Mouse (Mus musculus) lung, embryonic 14.5 days (tissue): ENCODE measurements around the gene Cxadr. TPM values are rescaled to one million over a fixed set of nuclear protein-coding genes. Genes with fewer than 3 reads are reported as not detected.

ENCODE experiments used
- ATAC-seq: fragments of 200-750 bp; cut with Nextera tagmentation; 2 replicates; pipeline ENCODE4 v1.8.0; 2017; ENCODE audit warnings: mild to moderate bottlenecking, moderate TSS enrichment, moderate library complexity; ENCODE audit not compliant: insufficient read depth
- DNase-seq: peaks from one replicate; pipeline ENCODE4 v3.0.0-alpha.2; 2015
- H3K27ac ChIP-seq: fragments of 300-500 bp; sonication (generic); 2 replicates; pipeline ENCODE4 v1.5.1; 2014; ENCODE audit warnings: low read depth, mild to moderate bottlenecking, moderate library complexity
- H3K27me3 ChIP-seq: fragments of 300-500 bp; sonication (generic); 2 replicates; pipeline ENCODE4 v1.6.1; 2014; ENCODE audit warnings: low read length, control low read depth; ENCODE audit not compliant: insufficient read depth
- H3K36me3 ChIP-seq: fragments of 300-500 bp; sonication (generic); 2 replicates; pipeline ENCODE4 v1.6.1; 2014; ENCODE audit warnings: control low read depth; ENCODE audit not compliant: insufficient read depth
- H3K4me1 ChIP-seq: fragments of 300-500 bp; sonication (generic); 2 replicates; pipeline ENCODE4 v1.6.1; 2014; ENCODE audit warnings: antibody characterized with exemption, control low read depth; ENCODE audit not compliant: insufficient read depth
- H3K4me2 ChIP-seq: fragments of 300-500 bp; sonication (generic); 2 replicates; pipeline ENCODE4 v1.6.1; 2014; ENCODE audit warnings: mild to moderate bottlenecking
- H3K4me3 ChIP-seq: fragments of 300-500 bp; sonication (generic); 2 replicates; pipeline ENCODE4 v1.5.1; 2014; ENCODE audit warnings: low read depth, low read length
- H3K9ac ChIP-seq: fragments of 300-500 bp; sonication (generic); 2 replicates; pipeline ENCODE4 v1.6.1; 2014
- H3K9me3 ChIP-seq: fragments of 300-500 bp; sonication (generic); 2 replicates; pipeline ENCODE4 v1.6.1; 2016; ENCODE audit warnings: low read depth, low read length, control low read depth
- CTCF ChIP-seq: IDR thresholded peaks from 2 replicates; pipeline ENCODE4 v1.5.1; 2016; ENCODE audit warnings: antibody characterized with exemption, low read depth
- WGBS: fragments of 180-500 bp; shearing (Covaris S2); extraction: QIAGEN DNeasy Blood & Tissue Kit; methylation state at CpG from one replicate; pipeline ENCODE4 v1.1.7; 2014; 5-methylcytosine and 5-hydroxymethylcytosine counted together
- polyA plus RNA-seq: library from polyadenylated mRNA; unstranded; fragments of >200 nt; fragmentation: Nextera tagmentation; extraction: Ambion mirVana; gene quantifications from 2 replicates; pipeline ENCODE4 v1.2.1, GENCODE M21; 2014

The Cxadr gene
- polyA plus RNA-seq, 1 experiment from 2014 or later, result 20.2 TPM

DNA sequence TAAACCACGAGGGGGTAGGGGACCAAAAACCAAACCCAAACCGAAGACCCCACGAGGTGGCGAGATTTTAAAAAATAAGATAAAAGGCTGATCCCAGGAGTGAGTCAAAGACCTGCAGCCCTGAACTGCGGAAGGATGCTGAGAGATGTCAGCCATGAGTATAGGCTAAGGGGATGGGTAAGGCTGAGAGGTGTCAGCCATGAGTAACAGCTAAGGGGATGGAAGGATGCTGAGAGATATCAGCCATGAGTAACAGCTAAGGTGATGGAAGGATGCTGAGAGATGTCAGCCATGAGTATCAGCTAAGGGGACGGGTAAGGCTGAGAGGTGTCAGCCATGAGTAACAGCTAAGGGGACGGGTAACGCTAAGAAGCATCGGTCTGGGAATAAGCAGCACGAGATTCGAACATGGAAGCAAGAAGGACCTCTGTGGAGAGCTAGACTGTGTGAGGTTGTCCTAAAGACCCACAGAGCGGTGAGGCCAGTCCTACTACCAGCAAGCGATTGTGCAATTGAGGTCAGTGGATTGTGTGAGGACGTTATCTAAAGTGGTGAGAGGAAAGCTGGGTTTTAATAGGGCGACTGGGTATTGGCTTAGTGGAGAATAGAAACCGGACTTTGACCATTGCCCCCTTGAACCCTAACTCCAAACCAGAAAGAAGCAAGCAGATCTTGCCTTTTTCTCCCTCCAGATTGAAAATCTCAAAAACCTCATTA, 6.3 kb downstream of the Cxadr start:
- Histone ChIP-seq H3K27me3 (peaks cover 4% of the 10 kb centered on the region; the same call in 1 of the 2 replicates), H3K4me2 (no peak overlapping the region), H3K36me3 (no peaks in the 10 kb centered on the region), H3K9me3 (no peaks in the 10 kb centered on the region), H3K9ac (no peak overlapping the region), H3K27ac (no peak overlapping the region), H3K4me3 (no peak overlapping the region), H3K4me1 (no peaks in the 10 kb centered on the region)
- TF ChIP-seq CTCF, result no peak
- no peak for ATAC-seq
- WGBS, result 86% methylated on average over 16 of the region's 16 CpGs
- DNase-seq, result no peak

DNA sequence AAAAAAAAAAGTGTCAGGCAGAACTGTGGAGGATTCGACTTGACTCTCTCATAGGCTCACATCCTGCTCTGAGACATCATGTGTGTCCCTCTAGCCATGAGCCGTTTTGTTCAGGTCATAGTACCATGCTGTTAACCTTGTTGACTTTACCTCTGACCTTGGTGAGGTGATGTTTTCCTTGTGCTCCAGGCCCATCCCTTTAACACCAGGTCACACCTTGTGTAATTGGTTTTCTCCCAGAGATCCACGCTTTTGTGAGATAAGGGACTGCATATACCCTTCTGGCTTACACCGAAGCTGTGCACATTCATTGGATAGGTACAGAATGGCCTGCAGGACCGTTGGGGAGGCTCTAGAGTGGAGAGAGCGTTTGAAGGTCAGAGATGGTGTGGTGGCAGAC, 8.0 kb downstream of the Cxadr start:
- Histone ChIP-seq H3K4me1 (no peaks in the 10 kb centered on the region), H3K4me3 (no peak overlapping the region), H3K4me2 (no peak overlapping the region), H3K9ac (no peak overlapping the region), H3K36me3 (no peaks in the 10 kb centered on the region), H3K9me3 (no peaks in the 10 kb centered on the region), H3K27ac (no peak overlapping the region), H3K27me3 (no peaks in the 10 kb centered on the region)
- ATAC-seq (no peak), DNase-seq (no peak)
- 59% methylated on average over 6 of the region's 6 CpGs for WGBS
- no peak for TF ChIP-seq CTCF

DNA sequence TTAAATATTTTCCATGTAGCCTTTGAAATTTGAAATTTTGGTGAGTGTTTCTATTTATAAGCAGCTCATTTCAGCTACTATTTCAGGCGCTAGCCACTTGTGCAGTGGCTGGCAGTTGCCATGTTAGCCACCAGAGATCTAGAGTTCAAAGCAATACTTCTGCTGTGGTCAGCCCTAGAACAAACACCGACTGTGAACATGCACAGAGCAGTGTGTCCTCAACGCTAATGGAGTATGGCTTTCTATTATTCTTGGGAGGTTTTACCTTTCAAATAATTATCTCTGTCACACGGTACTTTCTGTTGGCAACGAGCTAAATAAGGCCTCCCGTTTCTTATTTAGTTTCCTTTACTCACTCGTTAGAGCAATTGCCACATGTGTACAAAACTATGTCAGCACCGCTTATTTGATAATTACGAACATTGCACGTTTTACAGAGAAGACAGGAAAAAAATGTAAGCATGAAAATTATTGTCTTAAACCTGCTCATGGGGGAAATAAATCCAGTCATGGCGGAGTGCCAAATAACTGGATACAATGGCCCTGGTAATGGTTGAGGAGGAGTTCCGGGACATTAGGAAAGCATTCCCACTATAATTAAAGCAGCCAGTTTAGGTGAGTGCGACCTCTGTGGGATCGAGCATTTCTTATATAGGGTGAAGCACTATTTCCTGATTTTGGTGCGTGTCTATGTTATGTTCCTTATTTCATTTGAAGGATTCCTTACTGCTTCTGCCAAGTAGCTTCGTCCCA, 12.0 kb downstream of the Cxadr start:
- Histone ChIP-seq H3K9ac (no peak overlapping the region), H3K4me2 (no peak overlapping the region), H3K27ac (no peak overlapping the region), H3K4me1 (no peaks in the 10 kb centered on the region), H3K27me3 (no peaks in the 10 kb centered on the region), H3K9me3 (no peaks in the 10 kb centered on the region), H3K4me3 (no peak overlapping the region), H3K36me3 (no peaks in the 10 kb centered on the region)
- peak; percentile 63 for DNase-seq
- ATAC-seq, result no peak
- WGBS, result 60% methylated on average over 16 of the region's 16 CpGs
- TF ChIP-seq CTCF, result no peak

DNA sequence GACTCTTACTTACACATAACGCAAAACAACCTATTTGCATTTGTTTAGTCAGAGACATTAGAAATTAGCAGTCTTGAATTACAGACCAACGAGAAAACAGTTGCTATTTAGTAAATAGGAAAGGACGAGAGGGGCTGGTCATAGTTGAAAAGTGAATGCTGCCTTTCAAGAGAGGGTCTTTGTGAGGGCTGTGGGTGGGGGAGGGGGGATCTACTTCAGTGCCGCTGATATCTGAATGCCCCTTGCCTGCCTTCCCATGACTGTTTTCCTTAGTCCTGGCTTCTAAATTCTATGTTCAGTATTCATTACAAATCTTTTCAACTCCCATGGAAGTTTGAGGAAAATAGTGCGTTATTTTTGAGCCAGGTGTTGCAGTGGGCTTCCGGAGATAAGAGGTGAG, 12.7 kb downstream of the Cxadr start:
- H3K4me3 ChIP-seq, result no peak overlapping the region
- no peaks in the 10 kb centered on the region for H3K36me3 ChIP-seq
- DNase-seq, result no peak
- no peak overlapping the region for H3K4me2 ChIP-seq
- no peak overlapping the region for H3K27ac ChIP-seq
- no peaks in the 10 kb centered on the region for H3K27me3 ChIP-seq
- H3K9me3 ChIP-seq, result no peaks in the 10 kb centered on the region
- WGBS, result 69% methylated on average over 6 of the region's 6 CpGs
- no peak for ATAC-seq
- H3K4me1 ChIP-seq, result no peaks in the 10 kb centered on the region
- TF ChIP-seq CTCF, result no peak
- no peak overlapping the region for H3K9ac ChIP-seq

DNA sequence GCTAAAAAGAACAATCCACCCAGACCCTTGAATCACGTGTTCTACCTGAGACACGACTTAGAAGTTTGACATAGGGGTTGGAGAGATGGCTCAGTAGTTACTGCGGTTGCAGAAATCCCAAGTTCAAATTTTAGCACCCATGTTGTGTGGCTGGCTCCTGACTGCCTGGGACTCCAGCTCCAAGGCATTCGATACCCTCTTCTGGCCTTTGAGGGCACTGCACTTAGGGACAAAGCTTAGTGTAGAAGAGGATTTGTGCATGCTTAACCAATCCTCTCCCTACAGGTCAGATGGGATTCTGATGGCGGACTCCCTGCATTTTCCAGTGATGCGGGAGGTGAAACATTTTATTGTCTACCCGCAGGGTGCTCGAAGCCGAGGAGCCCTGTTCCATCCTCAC, 15.6 kb downstream of the Cxadr start:
- Histone ChIP-seq H3K9me3 (no peaks in the 10 kb centered on the region), H3K36me3 (no peaks in the 10 kb centered on the region), H3K9ac (no peak overlapping the region), H3K4me2 (no peak overlapping the region), H3K4me3 (no peak overlapping the region), H3K27me3 (no peaks in the 10 kb centered on the region), H3K4me1 (peaks cover 4% of the 10 kb centered on the region), H3K27ac (peak overlapping the region; percentile 2; the same call in 1 of the 2 replicates)
- 0 out of 2 replicates have a peak, but pooled peaks have one; percentile 40 for ATAC-seq
- WGBS, result 91% methylated on average over 9 of the region's 9 CpGs
- peak; percentile 69 for DNase-seq
- TF ChIP-seq CTCF, result peak; percentile 74

DNA sequence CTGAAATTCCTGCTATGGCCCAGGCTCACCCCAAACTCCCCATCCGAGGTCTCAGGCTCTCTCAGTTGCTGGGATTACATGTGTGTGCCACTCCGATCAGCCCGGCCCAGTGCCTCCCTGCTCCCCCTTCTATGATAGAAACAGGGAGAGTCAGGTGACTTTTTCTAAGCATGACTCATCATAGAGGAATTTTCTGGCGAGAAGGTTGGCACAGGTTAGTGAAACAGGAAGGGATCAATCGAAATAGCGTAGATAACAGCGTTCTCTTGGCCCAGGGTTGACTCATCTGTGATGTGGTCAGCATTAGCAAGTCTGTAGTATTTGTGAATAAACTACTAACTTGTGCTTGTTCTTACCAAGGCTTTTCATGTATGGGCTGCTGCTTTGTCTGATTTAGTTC, 16.7 kb downstream of the Cxadr start:
- Histone ChIP-seq H3K4me2 (no peak overlapping the region), H3K9me3 (no peaks in the 10 kb centered on the region), H3K9ac (no peak overlapping the region), H3K4me3 (no peak overlapping the region), H3K4me1 (peaks cover 5% of the 10 kb centered on the region), H3K27me3 (no peaks in the 10 kb centered on the region), H3K36me3 (no peaks in the 10 kb centered on the region), H3K27ac (no peak overlapping the region)
- DNase-seq, result peak; percentile 41
- 30% methylated on average over 7 of the region's 7 CpGs for WGBS
- no peak for ATAC-seq
- TF ChIP-seq CTCF, result no peak

DNA sequence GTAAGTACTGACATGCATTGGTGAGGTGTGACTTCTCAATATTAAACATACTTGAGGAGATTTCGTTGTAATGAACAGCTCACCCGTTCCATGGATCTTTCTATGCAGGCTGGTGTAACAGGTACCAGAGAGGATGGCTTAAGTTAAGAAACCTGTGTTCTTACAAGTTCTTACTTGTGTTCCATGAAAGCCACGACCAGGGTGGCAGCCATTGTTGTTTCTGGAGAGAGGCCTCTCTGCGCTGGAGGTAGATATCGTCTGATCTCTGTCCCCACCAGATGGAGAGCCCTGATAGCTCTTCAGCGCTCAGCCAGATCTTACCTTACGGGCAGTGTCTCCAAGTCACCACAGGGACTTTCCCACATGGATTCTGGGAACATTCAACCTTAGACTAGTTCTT, 18.4 kb downstream of the Cxadr start:
- H3K4me3 ChIP-seq, result no peak overlapping the region
- H3K9ac ChIP-seq, result no peak overlapping the region
- DNase-seq, result no peak
- TF ChIP-seq CTCF, result no peak
- no peaks in the 10 kb centered on the region for H3K36me3 ChIP-seq
- no peak overlapping the region for H3K27ac ChIP-seq
- H3K4me2 ChIP-seq, result no peak overlapping the region
- no peaks in the 10 kb centered on the region for H3K27me3 ChIP-seq
- 64% methylated on average over 7 of the region's 7 CpGs for WGBS
- ATAC-seq, result no peak
- H3K4me1 ChIP-seq, result peaks cover 5% of the 10 kb centered on the region
- H3K9me3 ChIP-seq, result no peaks in the 10 kb centered on the region
